Mouse (Mus musculus) midbrain, embryonic 14.5 days (tissue): ENCODE data around the gene Gck. TPM values are rescaled to one million over a fixed set of nuclear protein-coding genes. Genes with fewer than 3 reads are reported as not detected.
A peak's percentile ranks its signal among the peaks of the same experiment; 100 is the strongest.

Experiments
- ATAC-seq: fragments of 200-750 bp; cut with Nextera tagmentation; 2 replicates; pipeline ENCODE4 v1.8.0; 2017; ENCODE audit warnings: moderate number of reproducible peaks, moderate library complexity; ENCODE audit not compliant: low FRiP score, low TSS enrichment
- DNase-seq: peaks from one replicate; pipeline ENCODE4 v3.0.0-alpha.2; 2015
- H3K27ac ChIP-seq: fragments of 300-500 bp; sonication (generic); replicated peaks from 2 replicates; pipeline ENCODE4 v1.5.1; 2014; ENCODE audit warnings: mild to moderate bottlenecking, low read depth, low read length, moderate library complexity
- H3K27me3 ChIP-seq: fragments of 300-500 bp; sonication (generic); 2 replicates; pipeline ENCODE4 v1.6.1; 2014; ENCODE audit warnings: low read length, control low read depth, mixed read lengths; ENCODE audit not compliant: control insufficient read depth, insufficient read depth
- H3K36me3 ChIP-seq: fragments of 300-500 bp; sonication (generic); 2 replicates; pipeline ENCODE4 v1.6.1; 2014; ENCODE audit warnings: low read length, control low read depth; ENCODE audit not compliant: control insufficient read depth, insufficient read depth
- H3K4me1 ChIP-seq: fragments of 300-500 bp; sonication (generic); 2 replicates; pipeline ENCODE4 v1.6.1; 2014; ENCODE audit warnings: mild to moderate bottlenecking, antibody characterized with exemption, low read length, control low read depth; ENCODE audit not compliant: control insufficient read depth, insufficient read depth
- H3K4me2 ChIP-seq: fragments of 300-500 bp; sonication (generic); 2 replicates; pipeline ENCODE4 v1.6.1; 2014; ENCODE audit warnings: mild to moderate bottlenecking, low read length, moderate library complexity
- H3K4me3 ChIP-seq: fragments of 300-500 bp; sonication (generic); replicated peaks from 2 replicates; pipeline ENCODE4 v1.5.1; 2014; ENCODE audit warnings: low read depth, low read length
- H3K9ac ChIP-seq: fragments of 300-500 bp; sonication (generic); replicated peaks from 2 replicates; pipeline ENCODE4 v1.6.1; 2014; ENCODE audit warnings: mild to moderate bottlenecking, low read length, moderate library complexity
- H3K9me3 ChIP-seq: fragments of 300-500 bp; sonication (generic); 2 replicates; pipeline ENCODE4 v1.6.1; 2016; ENCODE audit warnings: low read length, control low read depth, mixed read lengths; ENCODE audit not compliant: control insufficient read depth
- WGBS: fragments of 180-500 bp; shearing (Covaris S2); extraction: QIAGEN DNeasy Blood & Tissue Kit; methylation state at CpG from one replicate; pipeline ENCODE4 v1.1.7; 2014; 5-methylcytosine and 5-hydroxymethylcytosine counted together
- polyA plus RNA-seq: library from polyadenylated mRNA; unstranded; fragments of >200 nt; fragmentation: Nextera tagmentation; extraction: Ambion mirVana; gene quantifications from 2 replicates; pipeline ENCODE4 v1.2.1, GENCODE M21; 2014

Gene Gck
- polyA plus RNA-seq, 1 experiment from 2014 or later: 5.9 TPM

- Histone ChIP-seq H3K4me1 (peaks cover 25% of the 10 kb centered on the region), H3K4me3 (peak overlapping the region; percentile 40), H3K4me2 (peak overlapping the region; percentile 82), H3K9me3 (no peaks in the 10 kb centered on the region), H3K27me3 (0 out of 2 replicates have a peak, but pooled peaks cover 4% of the 10 kb centered on the region), H3K36me3 (no peaks in the 10 kb centered on the region), H3K27ac (peak overlapping the region; percentile 87), H3K9ac (peak overlapping the region; percentile 70)
- ATAC-seq (peak; percentile 87), DNase-seq (peak; percentile 93)
- under 1% methylated on average over 32 of the region's 32 CpGs for WGBS
Observed at GRCm38 (mm10) chr11:5901950-5902349, 47.9 kb downstream of the Gck start.

GRCm38 (mm10) chr11:5901320-5901719 is 48.6 kb downstream of the Gck start:
- H3K27ac ChIP-seq: peak overlapping the region; percentile 87
- H3K4me1 ChIP-seq: peaks cover 25% of the 10 kb centered on the region
- DNase-seq: peak; percentile 32
- 11% methylated on average over 3 of the region's 3 CpGs for WGBS
- peak overlapping the region; percentile 40 for H3K4me3 ChIP-seq
- no peaks in the 10 kb centered on the region for H3K36me3 ChIP-seq
- H3K9me3 ChIP-seq: no peaks in the 10 kb centered on the region
- peak overlapping the region; percentile 70 for H3K9ac ChIP-seq
- H3K27me3 ChIP-seq: 0 out of 2 replicates have a peak, but pooled peaks cover 4% of the 10 kb centered on the region
- no peak for ATAC-seq
- H3K4me2 ChIP-seq: peak overlapping the region; percentile 82

- Histone ChIP-seq H3K4me1 (peaks cover 25% of the 10 kb centered on the region), H3K27me3 (0 out of 2 replicates have a peak, but pooled peaks cover 4% of the 10 kb centered on the region), H3K9me3 (no peaks in the 10 kb centered on the region), H3K9ac (no peak overlapping the region), H3K36me3 (no peaks in the 10 kb centered on the region), H3K4me3 (no peak overlapping the region), H3K27ac (no peak overlapping the region), H3K4me2 (no peak overlapping the region)
- 90% methylated on average over 10 of the region's 10 CpGs for WGBS
- ATAC-seq (no peak), DNase-seq (no peak)
Observed at GRCm38 (mm10) chr11:5899286-5899685, 50.6 kb downstream of the Gck start.

GRCm38 (mm10) chr11:5898531-5898930 is 51.4 kb downstream of the Gck start, which contains the start of gene Myl7:
Myl7 (minus strand) TSS chr11:5898782.
- H3K4me3 ChIP-seq: no peak within 1 kb of the TSS
- peaks cover 25% of the 10 kb centered on the region for H3K4me1 ChIP-seq
- no peaks in the 10 kb centered on the region for H3K9me3 ChIP-seq
- 79% methylated on average over 5 of the region's 5 CpGs for WGBS
- DNase-seq (no peak), ATAC-seq (no peak)
- no peak within 1 kb of the TSS for H3K27ac ChIP-seq
- 0 out of 2 replicates have a peak, but pooled peaks cover 4% of the 10 kb centered on the region for H3K27me3 ChIP-seq
- no peaks in the 10 kb centered on the region for H3K36me3 ChIP-seq
- H3K9ac ChIP-seq: no peak within 1 kb of the TSS
- H3K4me2 ChIP-seq: no peak within 1 kb of the TSS

GRCm38 (mm10) chr11:5897839-5898238 is 52.0 kb downstream of the Gck start:
- H3K9ac ChIP-seq: no peak overlapping the region
- no peak overlapping the region for H3K4me3 ChIP-seq
- WGBS: 12% methylated on average over 10 of the region's 10 CpGs
- H3K9me3 ChIP-seq: no peaks in the 10 kb centered on the region
- no peak for ATAC-seq
- H3K4me1 ChIP-seq: peaks cover 24% of the 10 kb centered on the region
- H3K27me3 ChIP-seq: 0 out of 2 replicates have a peak, but pooled peaks cover 4% of the 10 kb centered on the region
- no peaks in the 10 kb centered on the region for H3K36me3 ChIP-seq
- no peak overlapping the region for H3K27ac ChIP-seq
- DNase-seq: no peak
- no peak overlapping the region for H3K4me2 ChIP-seq

- H3K9ac ChIP-seq: no peak overlapping the region
- peaks cover 18% of the 10 kb centered on the region for H3K4me1 ChIP-seq
- no peak for ATAC-seq
- no peak overlapping the region for H3K4me2 ChIP-seq
- H3K9me3 ChIP-seq: no peaks in the 10 kb centered on the region
- H3K27ac ChIP-seq: no peak overlapping the region
- 16% methylated on average over 16 of the region's 16 CpGs for WGBS
- 0 out of 2 replicates have a peak, but pooled peaks cover 4% of the 10 kb centered on the region for H3K27me3 ChIP-seq
- H3K4me3 ChIP-seq: no peak overlapping the region
- H3K36me3 ChIP-seq: no peaks in the 10 kb centered on the region
- DNase-seq: no peak
Observed at GRCm38 (mm10) chr11:5897230-5897629, 52.7 kb downstream of the Gck start.

GRCm38 (mm10) chr11:5893807-5894206 is 56.1 kb downstream of the Gck start:
- 71% methylated on average over 6 of the region's 6 CpGs for WGBS
- H3K27me3 ChIP-seq: 0 out of 2 replicates have a peak, but pooled peaks cover 4% of the 10 kb centered on the region
- H3K9me3 ChIP-seq: no peaks in the 10 kb centered on the region
- no peaks in the 10 kb centered on the region for H3K36me3 ChIP-seq
- H3K4me3 ChIP-seq: no peak overlapping the region
- H3K27ac ChIP-seq: no peak overlapping the region
- no peak overlapping the region for H3K4me2 ChIP-seq
- no peak for ATAC-seq
- H3K4me1 ChIP-seq: 0 out of 2 replicates have a peak, but pooled peaks cover 3% of the 10 kb centered on the region
- no peak overlapping the region for H3K9ac ChIP-seq
- DNase-seq: no peak

GRCm38 (mm10) chr11:5892810-5893368 is 57.0 kb downstream of the Gck start:
- DNase-seq: no peak
- no peak overlapping the region for H3K4me2 ChIP-seq
- no peak for ATAC-seq
- no peaks in the 10 kb centered on the region for H3K9me3 ChIP-seq
- H3K4me1 ChIP-seq: 0 out of 2 replicates have a peak, but pooled peaks cover 3% of the 10 kb centered on the region
- H3K9ac ChIP-seq: no peak overlapping the region
- WGBS: 48% methylated on average over 4 of the region's 4 CpGs
- no peaks in the 10 kb centered on the region for H3K27me3 ChIP-seq
- H3K27ac ChIP-seq: no peak overlapping the region
- H3K4me3 ChIP-seq: no peak overlapping the region
- no peaks in the 10 kb centered on the region for H3K36me3 ChIP-seq

- H3K9ac ChIP-seq: no peak overlapping the region; the same call in 1 of the 2 replicates
- no peaks in the 10 kb centered on the region for H3K4me1 ChIP-seq
- H3K4me3 ChIP-seq: no peak overlapping the region
- H3K4me2 ChIP-seq: no peak overlapping the region
- no peaks in the 10 kb centered on the region for H3K27me3 ChIP-seq
- no peak for ATAC-seq
- H3K36me3 ChIP-seq: no peaks in the 10 kb centered on the region
- no peak for DNase-seq
- 71% methylated on average over 8 of the region's 8 CpGs for WGBS
- no peaks in the 10 kb centered on the region for H3K9me3 ChIP-seq
- no peak overlapping the region for H3K27ac ChIP-seq
Observed at GRCm38 (mm10) chr11:5892151-5892591, 57.7 kb downstream of the Gck start.
